Mouse (Mus musculus): ENCODE results near the gene Pip4k2b. TPM values are rescaled to one million over a fixed set of nuclear protein-coding genes. Genes with fewer than 3 reads are reported as not detected.
A peak's percentile ranks its signal among the peaks of the same experiment; 100 is the strongest.

The Pip4k2b gene
- polyA plus RNA-seq, 1 experiment from 2014 or later = 1.1 TPM

DNA sequence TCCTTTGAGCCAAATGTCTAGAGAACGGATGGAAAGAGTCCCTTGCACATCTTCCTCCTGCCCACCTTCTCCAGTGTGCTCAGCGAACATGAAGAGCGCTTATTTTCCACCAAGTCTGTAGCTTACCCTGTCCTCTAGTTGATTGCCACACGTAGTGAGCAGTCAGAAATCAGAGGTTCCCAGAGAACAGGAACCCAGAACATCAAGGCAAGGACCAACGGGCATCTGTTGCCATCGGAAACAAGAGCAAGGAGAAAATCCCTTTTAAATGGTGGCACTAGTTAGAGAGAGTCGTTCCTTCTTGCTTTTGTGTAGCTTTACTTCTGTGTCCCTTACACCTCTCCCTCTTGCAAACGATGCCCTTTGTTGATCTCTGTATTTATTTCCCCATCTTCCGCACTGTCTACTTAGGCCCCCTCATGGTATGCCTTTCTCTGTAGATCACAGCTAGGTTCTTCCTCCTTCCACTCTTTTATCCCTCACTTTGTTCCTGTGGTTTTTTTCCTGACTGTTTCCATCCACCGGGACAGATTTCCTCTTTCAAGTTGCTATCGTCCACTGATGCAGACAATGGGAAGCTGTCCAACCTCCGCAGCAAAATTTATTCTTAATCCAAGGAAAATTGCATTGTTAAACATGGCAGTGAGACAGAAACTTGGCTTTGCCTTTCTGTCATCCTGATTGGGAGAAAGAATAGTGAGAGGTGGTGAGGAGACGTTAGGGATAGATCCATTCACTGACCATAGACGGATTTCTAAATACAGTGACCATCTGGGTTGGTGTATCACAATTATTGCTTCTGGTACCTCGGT lies 42.7 kb downstream of the Pip4k2b start:
- Histone ChIP-seq H3K27ac (replicated peaks in 1 of 2; ENCODE audit: control insufficient read depth in 1 of 2, insufficient read depth in 1 of 2, low read depth in 2 of 2, low read length in 2 of 2) (peak overlapping the region in 1 of 2 experiments; percentile 25; a peak in 1 of 4 replicates), H3K36me3 (ENCODE audit: control insufficient read depth, insufficient read depth, low read length) (peaks cover 19% of the 10 kb centered on the region), H3K4me3 (ENCODE audit: control insufficient read depth in 1 of 2, insufficient read depth in 1 of 2, low read depth in 1 of 2, low read length in 2 of 2) (peak overlapping the region; percentile 65 to 70; a peak in 3 of 4 replicates), H3K9ac (ENCODE audit: low read length) (peak overlapping the region; percentile 73; the same call in 1 of the 2 replicates), H3K4me2 (ENCODE audit: low read length) (peak overlapping the region; percentile 95), H3K9me3 (ENCODE audit: control insufficient read depth, low read length) (no peaks in the 10 kb centered on the region), H3K4me1 (ENCODE audit: control insufficient read depth in 2 of 2, insufficient read depth in 2 of 2, low read length in 2 of 2) (peaks cover 14 to 38% of the 10 kb centered on the region in 2 experiments), H3K27me3 (ENCODE audit: control insufficient read depth, insufficient read depth, low read length) (no peaks in the 10 kb centered on the region)
- ATAC-seq (ENCODE audit: insufficient number of reproducible peaks, insufficient read depth, low FRiP score, low read depth) = no peak
- WGBS = 51% methylated on average over 15 of the region's 15 CpGs

DNA sequence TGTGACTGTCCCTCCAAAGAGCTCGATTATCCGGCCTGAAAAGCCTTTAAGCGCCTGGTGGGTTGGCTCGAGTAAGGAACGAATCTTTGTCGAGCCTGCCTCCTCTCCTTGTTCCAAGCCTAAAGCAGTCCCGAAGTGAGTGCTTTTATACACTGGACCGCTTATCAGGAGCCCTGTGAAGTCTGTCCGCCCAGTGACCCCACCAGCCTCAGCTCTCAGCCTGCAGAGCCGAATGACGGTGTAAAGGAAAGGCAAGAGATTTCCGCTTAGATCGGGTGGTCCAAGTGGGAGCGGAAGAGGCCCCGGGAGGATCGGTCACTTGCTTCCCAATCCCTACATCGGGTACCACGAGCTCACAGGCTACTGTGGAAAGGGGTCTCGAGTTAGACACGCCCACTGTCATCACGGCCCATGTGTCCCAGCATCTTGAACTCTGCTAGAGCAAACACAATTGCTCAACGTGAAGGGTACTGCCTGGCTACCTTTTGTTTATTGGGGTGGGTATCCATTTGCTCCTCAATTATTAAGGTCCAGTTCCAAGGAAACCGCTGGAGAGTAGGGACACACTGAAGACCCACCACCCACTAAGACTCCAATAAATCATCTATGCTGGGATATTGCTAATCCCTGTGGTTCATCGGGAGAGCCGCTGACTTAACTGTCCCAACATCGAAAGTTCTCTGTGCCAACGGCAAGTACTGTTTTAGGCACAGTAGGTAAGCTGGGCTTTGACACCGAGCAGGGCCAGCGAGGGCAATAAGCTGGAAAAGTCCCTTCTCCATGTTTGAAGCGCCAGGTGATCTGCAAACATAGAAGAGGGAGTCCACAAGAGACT lies 43.5 kb downstream of the Pip4k2b start:
- no peak for ATAC-seq (ENCODE audit: insufficient number of reproducible peaks, insufficient read depth, low FRiP score, low read depth)
- Histone ChIP-seq H3K36me3 (ENCODE audit: control insufficient read depth, insufficient read depth, low read length) (peaks cover 11% of the 10 kb centered on the region), H3K9ac (ENCODE audit: low read length) (peak overlapping the region; percentile 88), H3K27ac (replicated peaks in 1 of 2; ENCODE audit: control insufficient read depth in 1 of 2, insufficient read depth in 1 of 2, low read depth in 2 of 2, low read length in 2 of 2) (peak overlapping the region; percentile 97 to 100), H3K4me3 (ENCODE audit: control insufficient read depth in 1 of 2, insufficient read depth in 1 of 2, low read depth in 1 of 2, low read length in 2 of 2) (peak overlapping the region; percentile 77 to 90), H3K4me2 (ENCODE audit: low read length) (peak overlapping the region; percentile 95), H3K27me3 (ENCODE audit: control insufficient read depth, insufficient read depth, low read length) (no peaks in the 10 kb centered on the region), H3K9me3 (ENCODE audit: control insufficient read depth, low read length) (no peaks in the 10 kb centered on the region), H3K4me1 (ENCODE audit: control insufficient read depth in 2 of 2, insufficient read depth in 2 of 2, low read length in 2 of 2) (peaks cover 19 to 46% of the 10 kb centered on the region in 2 experiments)
- 20% methylated on average over 30 of the region's 30 CpGs for WGBS

DNA sequence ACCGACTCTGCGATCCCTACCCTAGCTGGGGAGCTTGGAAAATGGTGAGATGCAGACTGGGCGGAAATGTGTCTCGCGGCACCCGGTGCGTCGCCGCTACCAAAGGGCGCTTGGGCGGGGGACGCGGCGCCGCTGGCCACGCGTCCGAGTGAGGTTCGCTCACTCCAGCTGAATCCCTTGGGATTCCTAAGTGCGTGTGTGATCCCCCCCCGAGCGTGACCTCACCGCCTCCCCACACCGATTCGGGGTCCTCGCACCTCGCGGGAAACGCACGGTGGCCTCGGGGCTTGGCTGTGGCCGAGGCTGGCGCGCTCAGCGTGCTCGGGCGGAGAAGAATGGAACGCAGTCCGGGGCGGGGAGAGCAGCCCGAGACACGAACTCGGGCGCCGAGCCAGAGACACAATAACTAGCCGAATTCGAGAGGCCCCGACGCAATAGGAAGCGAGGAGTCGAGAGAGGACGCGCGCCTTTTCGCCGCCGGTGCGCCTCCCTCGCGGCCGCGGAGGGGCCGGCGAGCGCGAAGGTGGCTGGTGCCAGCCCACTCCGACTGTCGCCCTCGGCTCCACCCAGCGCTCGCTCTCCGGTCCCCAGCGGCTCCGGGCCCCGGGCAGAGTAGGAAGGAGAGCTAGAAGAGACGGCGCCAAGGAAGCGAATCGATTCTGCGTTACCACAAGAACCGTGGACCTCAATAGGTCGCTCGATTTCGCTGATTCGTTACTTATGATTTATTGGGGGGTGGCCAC lies 44.3 kb downstream of the Pip4k2b start, which contains the start of gene Pcgf2:
Gene Pcgf2 (minus strand): TSS at position 495 of the 743 bp plus-strand sequence.
- H3K36me3 ChIP-seq (ENCODE audit: control insufficient read depth, insufficient read depth, low read length) = peaks cover 5% of the 10 kb centered on the region; the same call in 1 of the 2 replicates
- peak within 1 kb of the TSS; percentile 98 for H3K9ac ChIP-seq (ENCODE audit: low read length)
- peak within 1 kb of the TSS; percentile 97 to 100 for H3K27ac ChIP-seq (replicated peaks in 1 of 2; ENCODE audit: control insufficient read depth in 1 of 2, insufficient read depth in 1 of 2, low read depth in 2 of 2, low read length in 2 of 2)
- WGBS = under 1% methylated on average over 85 of the region's 85 CpGs
- no peaks in the 10 kb centered on the region for H3K27me3 ChIP-seq (ENCODE audit: control insufficient read depth, insufficient read depth, low read length)
- H3K4me3 ChIP-seq (ENCODE audit: control insufficient read depth in 1 of 2, insufficient read depth in 1 of 2, low read depth in 1 of 2, low read length in 2 of 2) = peak within 1 kb of the TSS; percentile 78 to 90
- peak; percentile 18 for ATAC-seq (ENCODE audit: insufficient number of reproducible peaks, insufficient read depth, low FRiP score, low read depth)
- no peaks in the 10 kb centered on the region for H3K9me3 ChIP-seq (ENCODE audit: control insufficient read depth, low read length)
- H3K4me2 ChIP-seq (ENCODE audit: low read length) = peak within 1 kb of the TSS; percentile 95
- H3K4me1 ChIP-seq (ENCODE audit: control insufficient read depth in 2 of 2, insufficient read depth in 2 of 2, low read length in 2 of 2) = peaks cover 27 to 54% of the 10 kb centered on the region in 2 experiments

DNA sequence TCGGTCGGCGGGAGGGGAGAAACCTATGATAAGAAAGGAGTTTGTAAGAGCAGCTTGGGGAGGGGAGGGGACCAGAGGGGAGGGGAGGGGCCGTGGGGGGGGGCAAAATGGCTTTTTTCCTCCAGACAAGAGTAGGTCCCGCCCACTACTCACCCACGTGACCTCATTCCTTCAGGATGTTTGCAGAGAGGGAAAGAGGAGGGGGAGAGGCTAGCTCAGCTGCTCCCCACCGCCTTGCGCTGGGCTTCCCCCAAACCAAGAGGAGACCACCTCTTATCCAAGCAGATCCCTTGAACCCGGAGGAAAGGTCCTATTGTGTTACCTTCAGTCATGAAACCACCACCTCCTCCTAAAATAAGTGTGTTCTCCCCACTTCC lies 44.9 kb downstream of the Pip4k2b start:
- WGBS = 0% methylated on average over 7 of the region's 9 CpGs

DNA sequence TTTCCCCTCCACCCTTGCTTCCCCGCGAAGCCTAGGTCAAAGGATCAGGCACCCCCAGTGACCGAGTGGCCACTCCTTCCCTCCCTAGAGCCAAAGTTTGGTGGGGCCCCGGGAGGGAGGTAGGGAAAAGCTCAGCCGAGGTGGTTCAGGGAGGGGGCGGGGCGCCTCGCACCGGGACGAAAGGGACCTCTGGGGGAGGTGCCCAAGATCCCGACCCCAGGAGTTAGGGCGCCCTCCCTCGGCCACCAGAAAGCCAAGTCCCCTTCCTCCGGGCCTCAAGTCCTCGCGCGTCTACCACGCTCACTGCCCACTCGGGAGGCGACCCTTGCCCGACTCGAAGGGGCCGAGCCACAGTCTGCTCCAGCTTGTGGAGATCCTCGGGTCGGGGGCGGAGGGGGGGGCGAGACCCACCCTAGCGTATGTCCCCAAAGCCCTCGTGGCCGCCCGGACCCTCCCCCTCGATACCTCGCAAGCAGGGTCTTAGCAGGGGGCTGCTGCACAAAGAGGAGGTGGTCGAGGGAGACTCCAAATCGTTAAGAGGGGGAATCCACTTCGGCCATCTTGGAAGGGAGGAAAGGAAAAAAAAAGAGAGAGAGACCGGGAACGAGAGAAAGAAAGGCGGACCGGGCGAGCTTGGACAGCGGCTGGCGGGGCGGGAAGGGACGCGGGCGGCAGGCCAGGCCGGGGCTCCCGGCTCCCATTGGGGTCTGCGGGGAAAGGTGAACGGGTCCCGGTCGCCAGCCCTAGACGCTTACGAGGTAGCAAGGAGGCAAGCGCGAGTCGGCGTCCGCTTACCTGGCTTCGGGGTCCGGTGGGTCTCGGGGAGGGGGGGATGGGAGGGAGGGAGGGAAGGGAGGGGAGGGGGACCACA lies 45.5 kb downstream of the Pip4k2b start:
- Histone ChIP-seq H3K9me3 (ENCODE audit: control insufficient read depth, low read length) (no peaks in the 10 kb centered on the region), H3K4me1 (ENCODE audit: control insufficient read depth in 2 of 2, insufficient read depth in 2 of 2, low read length in 2 of 2) (peaks cover 36 to 60% of the 10 kb centered on the region in 2 experiments), H3K36me3 (ENCODE audit: control insufficient read depth, insufficient read depth, low read length) (no peaks in the 10 kb centered on the region), H3K4me3 (ENCODE audit: control insufficient read depth in 1 of 2, insufficient read depth in 1 of 2, low read depth in 1 of 2, low read length in 2 of 2) (peak overlapping the region; percentile 78 to 90), H3K27me3 (ENCODE audit: control insufficient read depth, insufficient read depth, low read length) (no peaks in the 10 kb centered on the region), H3K4me2 (ENCODE audit: low read length) (peak overlapping the region; percentile 95), H3K27ac (replicated peaks in 1 of 2; ENCODE audit: control insufficient read depth in 1 of 2, insufficient read depth in 1 of 2, low read depth in 2 of 2, low read length in 2 of 2) (peak overlapping the region; percentile 89 to 100), H3K9ac (ENCODE audit: low read length) (peak overlapping the region; percentile 98)
- no peak for ATAC-seq (ENCODE audit: insufficient number of reproducible peaks, insufficient read depth, low FRiP score, low read depth)
- WGBS = under 1% methylated on average over 60 of the region's 63 CpGs

More for the DNA sequence above, 44.9 kb downstream of the Pip4k2b start:
- Histone ChIP-seq H3K27ac (replicated peaks in 1 of 2; ENCODE audit: control insufficient read depth in 1 of 2, insufficient read depth in 1 of 2, low read depth in 2 of 2, low read length in 2 of 2) (peak overlapping the region; percentile 97 to 100), H3K9me3 (ENCODE audit: control insufficient read depth, low read length) (no peaks in the 10 kb centered on the region), H3K4me1 (ENCODE audit: control insufficient read depth in 2 of 2, insufficient read depth in 2 of 2, low read length in 2 of 2) (peaks cover 32 to 60% of the 10 kb centered on the region in 2 experiments), H3K9ac (ENCODE audit: low read length) (peak overlapping the region; percentile 98), H3K4me3 (ENCODE audit: control insufficient read depth in 1 of 2, insufficient read depth in 1 of 2, low read depth in 1 of 2, low read length in 2 of 2) (peak overlapping the region; percentile 77 to 90), H3K36me3 (ENCODE audit: control insufficient read depth, insufficient read depth, low read length) (no peaks in the 10 kb centered on the region), H3K4me2 (ENCODE audit: low read length) (peak overlapping the region; percentile 95), H3K27me3 (ENCODE audit: control insufficient read depth, insufficient read depth, low read length) (no peaks in the 10 kb centered on the region)
- peak; percentile 53 for ATAC-seq (ENCODE audit: insufficient number of reproducible peaks, insufficient read depth, low FRiP score, low read depth)

DNA sequence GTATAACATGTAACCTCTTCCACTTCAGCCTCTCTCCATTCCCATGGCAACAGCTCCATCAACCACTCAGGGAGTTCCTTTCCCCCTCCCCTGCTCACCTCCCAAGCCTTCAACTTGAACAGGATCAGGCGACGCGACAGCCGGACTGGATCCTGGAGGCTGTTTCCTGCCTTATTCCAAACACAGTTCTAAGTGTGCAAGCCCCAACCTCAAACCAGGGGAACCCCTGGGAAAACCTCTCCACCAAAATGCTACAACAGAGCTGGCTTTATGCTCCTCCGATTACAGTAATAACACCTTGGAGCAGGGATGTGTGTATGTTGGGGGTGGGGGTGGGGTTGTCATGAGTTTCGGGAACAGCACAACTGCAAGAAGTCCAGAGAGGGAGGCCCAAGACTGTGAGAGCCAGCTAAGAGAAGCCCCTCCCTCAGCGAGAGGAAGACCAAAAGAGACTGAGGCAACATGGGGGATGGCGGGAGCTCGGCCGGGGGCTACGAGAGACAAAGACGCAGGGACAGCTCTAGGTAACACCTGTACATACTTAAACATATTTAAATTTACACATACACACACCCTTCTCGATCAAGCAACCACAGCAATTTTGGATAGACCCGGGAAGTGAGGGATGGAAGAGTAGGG lies 46.5 kb downstream of the Pip4k2b start:
- WGBS = 7% methylated on average over 14 of the region's 14 CpGs
- Histone ChIP-seq H3K9ac (ENCODE audit: low read length) (peak overlapping the region; percentile 98), H3K9me3 (ENCODE audit: control insufficient read depth, low read length) (no peaks in the 10 kb centered on the region), H3K27me3 (ENCODE audit: control insufficient read depth, insufficient read depth, low read length) (no peaks in the 10 kb centered on the region), H3K4me1 (ENCODE audit: control insufficient read depth in 2 of 2, insufficient read depth in 2 of 2, low read length in 2 of 2) (peaks cover 36 to 58% of the 10 kb centered on the region in 2 experiments), H3K36me3 (ENCODE audit: control insufficient read depth, insufficient read depth, low read length) (peaks cover 3% of the 10 kb centered on the region), H3K4me3 (ENCODE audit: control insufficient read depth in 1 of 2, insufficient read depth in 1 of 2, low read depth in 1 of 2, low read length in 2 of 2) (peak overlapping the region; percentile 78 to 90), H3K4me2 (ENCODE audit: low read length) (peak overlapping the region; percentile 95), H3K27ac (replicated peaks in 1 of 2; ENCODE audit: control insufficient read depth in 1 of 2, insufficient read depth in 1 of 2, low read depth in 2 of 2, low read length in 2 of 2) (peak overlapping the region; percentile 45 to 100)
- ATAC-seq (ENCODE audit: insufficient number of reproducible peaks, insufficient read depth, low FRiP score, low read depth) = no peak

All from heart, embryonic 14.5 days (tissue).